Mouse (Mus musculus) spleen, adult 2 months (tissue): Measurements from ENCODE around the gene Glra3.

Experiments
- CTCF ChIP-seq: fragments of 200-500 bp; IDR thresholded peaks from 2 replicates; pipeline ENCODE4 v1.5.1; 2011; ENCODE audit warnings: mild to moderate bottlenecking, inconsistent platforms; ENCODE audit not compliant: insufficient read depth, insufficient read length, insufficient replicate concordance; ENCODE audit errors: extremely low read depth
- POLR2A ChIP-seq: fragments of 200-500 bp; IDR thresholded peaks from 2 replicates; pipeline ENCODE4 v1.6.1; 2011; ENCODE audit warnings: low read depth, low read length, inconsistent platforms

DNA sequence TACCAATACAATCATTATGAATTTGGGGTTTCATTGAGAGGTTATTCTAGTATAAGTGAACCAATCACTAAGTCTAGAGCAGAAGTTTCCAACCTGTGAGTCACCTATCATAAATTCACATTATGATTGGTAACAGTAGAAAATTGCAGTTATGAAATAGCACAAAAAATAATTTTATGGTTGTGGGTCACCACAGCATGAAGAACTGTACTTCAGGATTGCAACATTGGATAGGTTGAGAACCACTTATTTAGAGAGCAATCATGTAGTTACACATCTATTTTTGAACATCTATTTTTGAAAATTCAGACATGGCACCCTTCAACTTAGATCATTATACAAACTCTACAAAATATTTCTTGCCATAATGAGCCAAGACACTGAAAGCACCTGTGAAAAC, 143.4 kb downstream of the Glra3 start:
- TF ChIP-seq CTCF (no peak), POLR2A (no peak)
